Mouse (Mus musculus) stomach, embryonic 14.5 days (tissue): ENCODE results near the gene Gadd45a. TPM values are rescaled to one million over a fixed set of nuclear protein-coding genes. Genes with fewer than 3 reads are reported as not detected.

Experiments used
- ATAC-seq: fragments of 200-750 bp; cut with Nextera tagmentation; 2 replicates; pipeline ENCODE4 v1.8.0; 2017; ENCODE audit warnings: low read depth, moderate TSS enrichment; ENCODE audit not compliant: insufficient number of reproducible peaks, insufficient read depth, low FRiP score
- H3K27ac ChIP-seq: fragments of 300-500 bp; sonication (generic); 2 replicates; pipeline ENCODE4 v1.5.1; 2014; ENCODE audit warnings: mild to moderate bottlenecking, low read length, moderate library complexity, mixed read lengths
- H3K27me3 ChIP-seq: fragments of 300-500 bp; sonication (generic); 2 replicates; pipeline ENCODE4 v1.6.1; 2014; ENCODE audit warnings: low read length, control low read depth, mixed read lengths; ENCODE audit not compliant: control insufficient read depth, insufficient read depth
- H3K36me3 ChIP-seq: fragments of 300-500 bp; sonication (generic); 2 replicates; pipeline ENCODE4 v1.6.1; 2014; ENCODE audit warnings: mild to moderate bottlenecking, control low read depth, low read length, moderate library complexity, mixed read lengths; ENCODE audit not compliant: control insufficient read depth, insufficient read depth
- H3K4me1 ChIP-seq: fragments of 300-500 bp; sonication (generic); 2 replicates; pipeline ENCODE4 v1.6.1; 2014; ENCODE audit warnings: low read length, control low read depth, mixed read lengths; ENCODE audit not compliant: control insufficient read depth, insufficient read depth
- H3K4me2 ChIP-seq: fragments of 300-500 bp; sonication (generic); replicated peaks from 2 replicates; pipeline ENCODE4 v1.6.1; 2014; ENCODE audit warnings: low read depth, low read length, control low read depth
- H3K4me3 ChIP-seq: fragments of 300-500 bp; sonication (generic); 2 replicates; pipeline ENCODE4 v1.5.1; 2014; ENCODE audit warnings: low read depth, low read length, control low read depth
- H3K9ac ChIP-seq: fragments of 300-500 bp; sonication (generic); replicated peaks from 2 replicates; pipeline ENCODE4 v1.6.1; 2014; ENCODE audit warnings: low read depth, mild to moderate bottlenecking, control low read depth, low read length, moderate library complexity, mixed read lengths
- H3K9me3 ChIP-seq: fragments of 300-500 bp; sonication (generic); 2 replicates; pipeline ENCODE4 v1.6.1; 2016; ENCODE audit warnings: low read depth, low read length, control low read depth; ENCODE audit not compliant: control insufficient read depth
- WGBS: fragments of 180-500 bp; shearing (Covaris S2); extraction: QIAGEN DNeasy Blood & Tissue Kit; methylation state at CpG from one replicate; pipeline ENCODE4 v1.1.7; 2014; 5-methylcytosine and 5-hydroxymethylcytosine counted together
- polyA plus RNA-seq: library from polyadenylated mRNA; unstranded; fragments of >200 nt; fragmentation: Nextera tagmentation; extraction: Ambion mirVana; gene quantifications from 2 replicates; pipeline ENCODE4 v1.2.1, GENCODE M21; 2014

Gadd45a gene
- 12.7 and 13.0 TPM in 2 replicates for polyA plus RNA-seq

GRCm38 (mm10) chr6:67036837-67037628 lies at the start of gene Gadd45a:
TSS of gene Gadd45a (minus strand) at chr6:67037457.
- H3K4me2 ChIP-seq = peak within 1 kb of the TSS; percentile 66
- H3K9ac ChIP-seq = peak within 1 kb of the TSS; percentile 69
- H3K27me3 ChIP-seq = no peaks in the 10 kb centered on the region
- peaks cover 3% of the 10 kb centered on the region; the same call in 1 of the 2 replicates for H3K4me1 ChIP-seq
- peak within 1 kb of the TSS; percentile 75 for H3K4me3 ChIP-seq
- no peaks in the 10 kb centered on the region for H3K9me3 ChIP-seq
- no peaks in the 10 kb centered on the region for H3K36me3 ChIP-seq
- under 1% methylated on average over 69 of the region's 69 CpGs for WGBS
- peak within 1 kb of the TSS; percentile 90 for H3K27ac ChIP-seq
- peak; percentile 98 for ATAC-seq

GRCm38 (mm10) chr6:67085850-67086437 lies 48.7 kb upstream of the Gadd45a start:
- Histone ChIP-seq H3K27ac (no peak overlapping the region), H3K4me3 (no peak overlapping the region), H3K9ac (no peak overlapping the region), H3K4me2 (no peak overlapping the region), H3K9me3 (no peaks in the 10 kb centered on the region), H3K4me1 (no peaks in the 10 kb centered on the region), H3K36me3 (no peaks in the 10 kb centered on the region), H3K27me3 (no peaks in the 10 kb centered on the region)
- 83% methylated on average over 9 of the region's 9 CpGs for WGBS
- no peak for ATAC-seq

DNA sequence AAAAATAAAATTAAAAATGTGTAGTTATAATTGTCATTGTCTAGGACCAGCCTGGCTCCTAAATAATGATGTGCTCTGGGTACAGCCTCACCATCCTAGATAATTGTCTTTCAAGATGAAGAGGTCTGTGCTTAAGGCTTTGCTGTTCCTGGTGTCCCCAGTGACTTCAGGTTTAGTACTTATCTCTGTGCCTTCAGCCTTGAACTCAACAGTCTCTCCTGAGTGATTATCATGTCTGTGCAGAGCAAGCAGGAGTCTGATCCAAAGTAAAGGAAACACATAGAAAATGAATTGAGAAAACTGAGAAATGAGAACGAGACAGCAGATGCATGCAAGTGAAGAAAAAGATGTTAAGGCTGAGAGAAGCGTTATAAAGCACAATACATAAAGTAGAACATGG lies 47.2 kb upstream of the Gadd45a start:
- H3K9ac ChIP-seq = no peak overlapping the region
- no peak for ATAC-seq
- H3K9me3 ChIP-seq = no peaks in the 10 kb centered on the region
- no peaks in the 10 kb centered on the region for H3K27me3 ChIP-seq
- H3K4me3 ChIP-seq = no peak overlapping the region
- no peaks in the 10 kb centered on the region for H3K36me3 ChIP-seq
- WGBS = 89% methylated on average over 2 of the region's 2 CpGs
- H3K27ac ChIP-seq = no peak overlapping the region
- no peak overlapping the region for H3K4me2 ChIP-seq
- no peaks in the 10 kb centered on the region for H3K4me1 ChIP-seq

DNA sequence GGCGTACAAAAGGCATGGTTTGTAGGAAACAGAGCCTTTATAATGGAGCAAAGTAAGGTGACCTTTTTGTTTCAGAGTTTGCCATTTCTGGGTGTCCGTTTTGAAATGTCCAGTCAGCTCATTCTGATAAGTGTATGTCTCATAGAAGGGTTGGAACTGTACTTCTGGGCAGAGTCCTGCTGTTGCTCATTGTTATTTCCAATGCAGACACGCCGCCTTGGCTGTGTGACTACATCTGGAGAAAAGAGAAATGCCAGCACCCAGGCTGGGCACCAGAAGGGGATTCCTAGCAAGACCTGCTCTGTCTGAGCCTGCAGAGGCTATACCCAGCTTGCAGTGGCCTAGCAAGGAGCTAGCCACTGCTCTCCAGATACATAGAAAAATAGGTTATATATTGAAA lies 43.9 kb upstream of the Gadd45a start:
- Histone ChIP-seq H3K27me3 (no peaks in the 10 kb centered on the region), H3K4me2 (no peak overlapping the region), H3K9ac (no peak overlapping the region), H3K36me3 (no peaks in the 10 kb centered on the region), H3K27ac (no peak overlapping the region), H3K4me1 (no peaks in the 10 kb centered on the region; the same call in 1 of the 2 replicates), H3K9me3 (no peaks in the 10 kb centered on the region), H3K4me3 (no peak overlapping the region)
- WGBS = 88% methylated on average over 4 of the region's 4 CpGs
- no peak for ATAC-seq

DNA sequence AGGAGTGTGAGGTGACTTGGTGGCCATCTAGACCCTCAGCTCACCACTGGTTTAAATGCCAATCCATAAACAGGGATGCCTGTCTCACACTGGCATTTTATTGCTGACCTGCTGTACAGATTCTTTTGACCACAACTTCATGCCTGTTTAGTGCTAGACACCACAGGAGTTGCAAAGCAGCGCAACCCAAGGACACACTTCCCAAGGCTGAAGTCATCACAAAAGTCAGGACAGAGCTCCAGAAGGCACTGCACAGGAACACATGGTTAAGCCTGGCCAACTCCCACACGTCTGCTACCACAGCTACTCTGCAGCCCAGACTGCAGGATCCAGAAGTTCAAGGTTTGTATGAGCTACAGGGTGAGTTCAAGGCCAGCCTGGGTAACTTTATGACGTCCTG lies 40.8 kb upstream of the Gadd45a start:
- H3K4me2 ChIP-seq = no peak overlapping the region
- H3K27me3 ChIP-seq = no peaks in the 10 kb centered on the region
- no peaks in the 10 kb centered on the region for H3K36me3 ChIP-seq
- no peak overlapping the region for H3K27ac ChIP-seq
- H3K4me3 ChIP-seq = no peak overlapping the region
- H3K4me1 ChIP-seq = no peaks in the 10 kb centered on the region; the same call in 1 of the 2 replicates
- no peak overlapping the region for H3K9ac ChIP-seq
- no peak for ATAC-seq
- H3K9me3 ChIP-seq = no peaks in the 10 kb centered on the region
- WGBS = 75% methylated on average over 3 of the region's 3 CpGs

DNA sequence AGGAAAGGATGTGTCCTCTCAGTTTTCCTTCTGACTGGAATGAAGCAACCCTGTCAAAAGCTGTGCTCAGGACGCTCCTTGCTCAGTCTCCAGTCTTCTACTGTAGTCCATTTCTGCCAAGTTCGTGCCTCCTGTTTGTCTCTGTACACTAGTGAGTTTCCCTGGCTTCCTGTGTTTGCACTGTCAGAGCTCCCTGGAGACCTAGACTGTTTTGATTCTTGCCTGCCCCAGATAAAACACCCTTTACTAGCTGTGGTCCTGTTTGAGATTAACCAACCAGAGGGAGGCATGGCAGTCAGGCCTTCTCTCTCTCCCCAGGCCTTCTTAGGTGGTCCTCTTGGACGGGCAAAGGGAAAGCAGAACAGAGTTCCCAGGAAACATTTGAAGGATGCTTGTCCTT lies 40.2 kb upstream of the Gadd45a start:
- ATAC-seq = no peak; the same call in 1 of the 2 replicates
- Histone ChIP-seq H3K4me1 (no peaks in the 10 kb centered on the region; the same call in 1 of the 2 replicates), H3K27me3 (no peaks in the 10 kb centered on the region), H3K9ac (no peak overlapping the region), H3K36me3 (no peaks in the 10 kb centered on the region), H3K4me2 (no peak overlapping the region), H3K4me3 (no peak overlapping the region), H3K27ac (peak overlapping the region; percentile 23), H3K9me3 (no peaks in the 10 kb centered on the region)
- WGBS = 21% methylated on average over 3 of the region's 3 CpGs

- 48% methylated on average over 1 of the region's 1 CpGs for WGBS
- H3K4me2 ChIP-seq = no peak overlapping the region
- no peaks in the 10 kb centered on the region; the same call in 1 of the 2 replicates for H3K4me1 ChIP-seq
- H3K27me3 ChIP-seq = no peaks in the 10 kb centered on the region
- H3K9me3 ChIP-seq = no peaks in the 10 kb centered on the region
- H3K4me3 ChIP-seq = no peak overlapping the region
- H3K9ac ChIP-seq = no peak overlapping the region
- H3K27ac ChIP-seq = no peak overlapping the region
- ATAC-seq = no peak
- H3K36me3 ChIP-seq = no peaks in the 10 kb centered on the region
Observed at GRCm38 (mm10) chr6:67076348-67076747, 39.1 kb upstream of the Gadd45a start.

GRCm38 (mm10) chr6:67074868-67075267 lies 37.6 kb upstream of the Gadd45a start:
- ATAC-seq = no peak
- H3K27me3 ChIP-seq = no peaks in the 10 kb centered on the region
- no peak overlapping the region for H3K4me3 ChIP-seq
- no peaks in the 10 kb centered on the region; the same call in 1 of the 2 replicates for H3K4me1 ChIP-seq
- H3K4me2 ChIP-seq = no peak overlapping the region
- no peaks in the 10 kb centered on the region for H3K9me3 ChIP-seq
- no peak overlapping the region for H3K9ac ChIP-seq
- no peaks in the 10 kb centered on the region for H3K36me3 ChIP-seq
- no peak overlapping the region for H3K27ac ChIP-seq
